Mouse (Mus musculus) gastrocnemius, postnatal 25 days (tissue): ENCODE results near the gene Wdr45. TPM values are rescaled to one million over a fixed set of nuclear protein-coding genes. Genes with fewer than 3 reads are reported as not detected.
"Not testable (repeated sequence)": the region's sequence is repeated elsewhere in the genome, so short reads cannot be mapped to it uniquely, and the experiment has no call there.

Experiments
- DNase-seq: peaks from one replicate; pipeline ENCODE4 v3.0.0; 2022
- long read RNA-seq, 2 experiments: library from polyadenylated mRNA; stranded (forward); transcript quantifications; one replicate each; pipeline ENCODE4 v2.0.0; 2021
- total RNA-seq, 2 experiments: library from RNA; stranded (reverse); gene quantifications; 1 replicate in 1 of 2; 2 replicates in 1 of 2; pipeline ENCODE4 v1.2.3; 2021

Gene Wdr45
- total RNA-seq, result 10 to 100 TPM; 21.8 to 27.6 TPM
- long read RNA-seq, experiment 1, transcript Wdr45-201 (11 exons, 1,609 nt), result major isoform, 7 of 15 reads
- long read RNA-seq, experiment 1, partial matches to known transcripts, result 2 of 15 reads
- long read RNA-seq, experiment 1, other reads (novel, unspliced or antisense), result 4 of 15 reads
- long read RNA-seq, experiment 2, transcript Wdr45-201 (11 exons, 1,609 nt), result major isoform, 9 of 18 reads
- long read RNA-seq, experiment 2, partial matches to known transcripts, result 2 of 18 reads
- long read RNA-seq, experiment 2, other reads (novel, unspliced or antisense), result 6 of 18 reads

DNA sequence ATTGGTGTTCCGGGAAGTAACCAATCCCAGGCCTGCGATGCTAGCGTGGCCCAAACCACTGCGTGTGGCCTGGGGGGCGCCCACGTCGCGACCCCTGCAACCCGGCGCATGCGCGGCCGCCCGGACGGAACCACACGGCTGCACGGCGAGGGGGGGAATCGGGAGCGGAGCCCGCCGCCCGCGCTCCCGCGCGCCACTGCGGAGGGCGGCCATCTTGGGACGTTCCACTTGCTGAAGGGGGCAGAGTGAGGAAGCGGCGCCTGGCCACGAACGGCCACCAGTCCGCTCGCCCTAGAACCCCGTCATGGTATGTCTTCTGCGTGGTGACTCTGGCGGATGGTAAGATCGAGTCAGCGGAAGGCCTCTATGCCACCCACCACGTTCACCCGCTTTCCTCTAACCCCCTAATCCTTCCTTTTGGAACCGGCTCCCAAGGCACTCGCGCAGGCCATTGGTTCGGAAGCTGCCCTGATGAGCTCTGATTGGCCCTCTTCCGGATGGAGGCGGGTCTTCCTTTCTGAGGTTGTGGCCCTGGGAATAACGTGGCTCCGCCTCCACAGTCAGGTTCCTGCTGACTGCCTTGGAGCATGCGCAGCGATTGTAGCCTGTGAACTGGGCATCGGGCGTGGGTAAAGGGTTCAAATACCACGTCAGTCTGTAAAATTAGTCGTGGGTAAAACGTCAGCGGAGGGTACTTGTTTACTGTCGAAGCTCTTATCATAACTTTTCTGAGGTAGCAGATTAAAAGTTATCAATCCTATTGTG, at the start of gene Wdr45:
TSS of gene Wdr45 (plus strand) at position 199 of the 765 bp plus-strand sequence.
- peak; percentile 95 for DNase-seq

DNA sequence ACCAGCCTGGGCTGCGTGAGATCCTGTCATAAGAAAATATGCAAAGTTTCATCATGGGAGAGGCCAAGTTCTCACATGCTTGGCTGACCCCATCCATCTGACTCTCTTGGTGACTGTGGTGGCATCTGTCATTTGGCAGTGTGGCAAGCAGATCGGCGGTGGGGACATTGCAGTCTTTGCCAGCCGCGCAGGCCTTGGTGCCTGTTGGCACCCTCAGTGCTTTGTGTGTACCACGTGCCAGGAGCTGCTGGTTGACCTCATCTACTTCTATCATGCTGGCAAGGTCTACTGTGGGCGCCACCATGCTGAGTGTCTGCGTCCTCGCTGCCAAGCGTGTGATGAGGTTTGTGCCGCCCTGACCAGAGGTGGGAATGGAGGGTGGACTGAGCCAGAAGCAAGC, 49.3 kb upstream of the Wdr45 start:
- no peak for DNase-seq

DNA sequence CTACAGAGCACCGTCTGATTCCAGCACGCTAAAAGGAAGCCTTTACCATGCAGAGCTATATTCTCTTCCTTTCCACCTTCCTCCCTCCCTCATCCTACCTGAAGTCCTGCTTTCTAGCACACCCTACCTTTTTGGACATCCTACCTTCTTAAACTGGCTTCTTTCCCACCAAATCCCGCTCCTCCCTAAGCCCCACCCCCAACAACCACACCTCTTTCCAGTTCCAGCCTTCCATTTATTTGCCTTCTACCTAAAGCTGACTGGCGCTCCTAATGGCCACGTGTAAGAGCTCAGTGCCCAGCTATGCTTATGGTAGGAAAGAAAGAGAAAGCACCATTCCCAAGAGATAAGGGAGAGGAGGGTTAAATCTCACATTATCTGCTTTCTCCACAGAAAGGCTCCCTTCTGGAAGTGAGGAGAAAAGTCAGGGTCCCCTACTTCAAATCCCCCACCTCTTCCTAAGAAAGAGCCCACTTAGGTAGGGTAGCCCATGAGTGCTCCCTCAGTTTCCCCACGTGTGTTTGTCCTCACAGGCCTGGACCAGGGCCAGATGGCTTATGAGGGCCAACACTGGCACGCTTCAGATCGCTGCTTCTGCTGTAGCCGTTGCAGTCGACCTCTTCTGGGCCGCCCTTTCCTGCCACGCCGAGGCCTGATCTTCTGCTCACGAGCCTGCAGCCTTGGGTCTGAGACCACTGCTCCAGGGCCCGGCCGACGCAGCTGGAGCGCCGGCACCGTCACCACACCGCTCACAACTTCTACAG, 48.2 kb upstream of the Wdr45 start:
- no peak for DNase-seq

DNA sequence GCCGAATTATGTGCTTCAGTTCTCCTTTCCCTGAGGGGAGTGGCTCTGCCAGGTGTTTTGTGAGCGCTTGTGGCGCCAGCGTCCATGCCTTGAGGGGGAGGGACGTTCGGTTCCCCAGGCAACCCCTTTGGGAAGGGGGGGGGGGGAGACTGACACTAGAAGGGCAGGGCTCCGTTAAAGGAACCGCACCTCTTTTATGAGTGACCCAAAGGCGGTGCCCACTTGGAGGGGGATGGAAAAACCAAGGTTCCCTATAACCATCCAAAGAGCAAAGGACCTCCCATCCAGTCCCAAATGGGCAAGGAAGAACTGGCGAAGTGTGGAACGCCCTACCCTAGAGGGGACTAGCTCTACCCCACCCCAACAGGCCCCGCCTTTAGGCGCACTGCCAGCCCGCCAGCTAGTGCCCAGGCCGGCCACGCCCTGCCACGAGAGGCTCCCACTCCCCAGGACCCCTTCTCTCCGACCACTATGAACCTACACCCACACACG, 43.7 kb upstream of the Wdr45 start:
- DNase-seq, result peak; percentile 75

DNA sequence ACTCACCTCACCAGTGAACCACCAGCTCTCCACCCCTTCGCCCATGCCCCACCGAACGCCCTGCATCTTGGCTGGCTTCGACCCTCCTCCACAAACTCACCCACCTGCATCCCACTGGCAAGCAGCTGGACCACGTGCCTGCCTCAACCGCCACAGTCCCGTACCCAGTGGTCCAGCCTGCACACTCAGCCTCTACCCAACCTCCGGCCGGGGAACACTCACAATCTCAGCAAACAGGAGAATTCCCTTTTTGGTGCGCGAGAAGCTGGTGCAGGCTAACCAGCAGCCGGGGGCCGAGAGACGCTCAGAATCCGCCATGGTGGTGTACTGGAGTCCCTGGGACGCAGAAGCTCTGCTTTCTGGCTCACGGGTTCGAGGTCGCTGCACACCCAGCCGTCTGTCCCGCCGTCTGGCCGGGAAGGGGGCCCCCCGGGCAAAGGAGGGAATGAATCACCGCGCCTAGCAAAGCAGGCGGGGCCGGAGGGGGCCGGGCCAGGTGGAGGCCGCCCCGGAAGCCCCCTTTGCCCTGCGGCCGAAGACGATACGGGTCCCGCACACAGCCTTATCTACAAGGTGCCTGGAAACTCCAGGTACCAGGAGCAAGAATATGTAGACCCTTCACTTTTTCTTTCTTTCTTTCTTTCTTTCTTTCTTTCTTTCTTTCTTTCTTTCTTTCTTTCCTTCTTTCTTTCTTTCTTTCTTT, 43.1 kb upstream of the Wdr45 start, which contains the start of gene Plp2:
TSS of gene Plp2 (minus strand) at position 470 of the 703 bp plus-strand sequence.
- DNase-seq, result peak; percentile 58

DNA sequence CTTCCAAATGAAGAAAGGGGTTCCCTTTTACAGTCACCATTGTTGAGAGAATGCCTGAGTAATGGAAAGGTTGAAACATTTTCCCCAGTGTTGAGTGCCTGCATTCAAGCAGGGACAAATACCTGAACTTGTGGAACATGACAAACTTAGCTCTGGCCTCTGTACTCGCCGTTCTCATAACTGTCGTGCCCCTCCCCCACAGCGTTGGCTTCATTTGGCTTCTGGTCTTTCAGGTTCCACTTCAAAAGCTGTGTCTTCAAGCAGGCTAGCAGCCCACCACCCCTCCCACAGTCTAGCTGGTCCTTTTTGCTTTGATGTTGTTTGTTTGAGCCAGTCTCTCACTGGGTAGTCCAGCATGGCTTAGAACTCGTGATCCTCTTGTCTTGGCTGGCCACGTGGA, 41.4 kb upstream of the Wdr45 start:
- DNase-seq, result no peak

DNA sequence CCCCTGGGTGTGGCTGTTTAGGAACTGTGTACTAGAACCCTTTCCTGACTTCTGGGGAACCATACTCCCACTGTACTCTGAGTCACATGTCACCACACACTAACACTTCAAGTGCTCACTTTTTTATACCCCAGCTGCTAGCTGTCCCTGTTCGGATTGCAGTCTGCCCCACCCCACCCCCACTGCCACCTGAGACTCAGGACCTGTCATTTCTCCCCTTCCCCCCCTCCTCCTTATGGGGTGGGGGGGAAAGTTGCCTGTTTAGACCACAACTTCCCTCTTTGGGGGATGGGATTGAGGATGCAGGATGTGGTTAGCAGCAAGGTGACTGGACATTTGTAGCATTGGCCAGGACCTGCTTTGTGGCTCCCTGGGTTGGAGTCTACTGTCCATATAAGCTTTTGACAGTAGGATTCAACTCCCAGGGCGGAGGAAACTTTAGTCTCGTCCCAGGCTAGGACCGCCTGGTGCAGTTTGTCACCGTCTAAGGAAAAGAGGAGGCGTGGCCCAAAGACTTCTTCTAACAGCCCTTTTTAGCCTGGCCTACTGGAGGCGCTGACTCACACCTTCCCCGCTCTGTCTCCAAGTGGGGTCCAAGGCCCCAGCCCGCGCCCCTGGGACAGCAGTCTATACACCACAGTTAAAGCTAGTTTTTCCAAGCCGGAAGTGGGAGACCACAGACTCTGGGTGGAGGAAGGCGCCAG, 40.4 kb upstream of the Wdr45 start:
- DNase-seq, result peak; percentile 26

DNA sequence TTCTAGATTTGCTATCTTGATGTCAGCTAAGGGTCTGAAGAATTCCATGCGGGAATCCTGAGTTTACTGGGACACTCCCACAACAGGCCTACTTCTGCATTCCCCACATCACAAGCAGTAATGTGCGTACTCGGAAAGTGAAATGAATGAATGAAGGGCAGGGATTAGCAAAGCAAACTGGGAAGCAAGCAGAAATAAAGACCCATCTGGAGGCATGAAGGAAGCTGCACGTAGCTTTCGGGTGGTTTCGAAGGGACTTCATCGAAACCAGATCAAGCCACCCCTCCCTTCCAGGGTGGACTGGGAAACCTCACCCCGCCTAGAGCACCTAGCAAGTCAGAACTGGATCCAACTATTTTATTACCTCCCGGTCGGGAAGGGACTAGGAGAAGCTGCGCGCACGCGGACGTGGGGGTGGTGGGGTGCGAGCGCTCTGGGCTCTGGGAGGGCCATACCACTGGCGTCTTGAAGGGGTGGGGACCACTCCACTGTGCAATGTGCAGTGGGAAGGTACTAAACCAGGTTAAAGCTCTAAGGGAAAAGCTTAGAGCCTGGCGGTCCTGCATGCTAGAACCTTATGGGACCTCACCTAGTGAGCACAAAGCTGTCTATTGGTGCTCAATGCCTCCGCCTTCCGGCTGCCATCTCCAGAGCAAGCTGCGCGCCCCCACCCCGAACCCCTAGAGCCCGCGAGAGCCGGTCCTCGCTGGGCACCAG, 39.7 kb upstream of the Wdr45 start:
- DNase-seq, result no peak

DNA sequence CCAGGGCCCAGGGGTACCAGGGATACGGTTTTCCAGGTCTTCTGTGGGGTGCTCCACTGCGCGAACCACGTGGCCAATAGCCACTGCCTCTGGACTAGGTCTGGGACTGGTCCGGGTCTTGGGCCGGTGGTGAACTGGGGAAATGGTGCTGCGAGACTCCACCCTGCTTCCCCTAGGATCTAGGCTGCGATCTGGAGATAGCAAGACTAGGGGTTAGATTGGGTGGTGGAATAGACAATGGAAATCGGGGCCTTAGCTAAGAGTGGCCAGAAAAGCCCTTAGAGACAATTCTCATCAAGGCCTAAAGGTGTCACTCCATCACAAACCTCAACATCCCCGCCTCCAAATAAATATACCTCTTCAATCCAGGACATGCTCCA, 39.1 kb upstream of the Wdr45 start:
- DNase-seq, result no peak

DNA sequence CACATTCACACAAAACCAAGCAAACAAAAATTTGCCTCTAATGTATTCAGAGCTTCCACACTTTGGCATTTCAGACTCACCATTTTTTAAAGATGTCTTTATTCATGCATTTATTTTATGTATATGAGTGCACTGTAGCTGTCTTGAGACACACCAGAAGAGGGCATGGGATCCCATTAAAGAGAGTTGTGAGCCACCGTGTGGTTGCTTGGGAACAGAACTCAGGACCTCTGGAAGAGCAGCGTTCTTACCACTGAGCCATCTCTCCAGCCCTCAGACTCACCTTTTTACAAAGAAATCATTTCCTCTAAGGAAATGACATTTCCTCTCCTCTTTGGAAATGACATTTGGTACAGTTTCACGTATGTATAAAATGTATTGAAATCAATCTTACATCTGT, 35.1 kb upstream of the Wdr45 start:
- DNase-seq, result no peak

DNA sequence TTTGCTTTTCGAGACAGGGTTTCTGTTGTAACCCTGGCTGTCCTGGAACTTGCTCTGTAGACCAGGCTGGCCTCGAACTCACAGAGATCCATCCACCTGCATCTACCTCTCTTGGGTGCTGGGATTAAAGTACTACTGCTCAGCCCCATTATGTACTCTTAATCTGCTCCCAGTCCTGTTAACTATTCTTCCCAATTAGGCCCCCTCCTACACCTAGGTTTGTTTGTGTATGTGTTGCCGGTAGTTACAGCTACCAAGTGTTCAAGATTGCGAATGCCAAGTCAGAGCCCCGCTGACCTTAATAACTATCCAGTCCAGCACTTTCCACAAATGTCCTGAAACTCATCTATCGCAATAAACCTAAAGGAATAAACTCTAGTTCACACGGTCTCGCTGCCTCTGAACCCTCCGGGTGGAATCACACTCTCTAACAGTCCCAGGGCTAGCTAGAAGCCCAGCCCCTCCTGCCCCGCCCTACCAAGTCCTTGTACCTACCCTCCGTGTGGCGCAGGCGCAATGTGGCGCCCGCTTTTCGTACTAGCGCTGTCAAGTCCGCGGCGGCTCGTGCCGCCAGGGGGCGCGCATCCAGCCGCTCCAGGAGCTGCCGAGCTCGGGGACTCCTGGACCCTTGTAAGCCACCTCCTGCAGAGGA, 34.6 kb upstream of the Wdr45 start:
- DNase-seq, result peak; percentile 87

DNA sequence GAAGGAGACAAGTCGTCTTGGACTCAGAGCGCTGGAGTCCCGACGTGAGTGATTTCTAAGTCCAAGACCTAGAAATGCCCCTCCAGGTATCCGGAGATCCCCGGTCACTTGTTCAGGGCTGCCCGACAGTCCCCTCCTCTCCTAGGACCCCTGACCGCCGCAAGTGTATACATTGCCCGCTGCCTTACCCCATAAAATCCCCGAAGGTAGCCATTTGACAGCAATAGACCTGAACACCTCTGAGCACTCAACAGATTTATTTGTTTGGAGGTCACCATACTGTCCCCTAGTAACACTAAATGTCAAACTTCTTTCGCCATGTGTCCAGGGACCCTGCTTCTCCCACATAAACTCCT, 34.1 kb upstream of the Wdr45 start:
- no peak for DNase-seq

DNA sequence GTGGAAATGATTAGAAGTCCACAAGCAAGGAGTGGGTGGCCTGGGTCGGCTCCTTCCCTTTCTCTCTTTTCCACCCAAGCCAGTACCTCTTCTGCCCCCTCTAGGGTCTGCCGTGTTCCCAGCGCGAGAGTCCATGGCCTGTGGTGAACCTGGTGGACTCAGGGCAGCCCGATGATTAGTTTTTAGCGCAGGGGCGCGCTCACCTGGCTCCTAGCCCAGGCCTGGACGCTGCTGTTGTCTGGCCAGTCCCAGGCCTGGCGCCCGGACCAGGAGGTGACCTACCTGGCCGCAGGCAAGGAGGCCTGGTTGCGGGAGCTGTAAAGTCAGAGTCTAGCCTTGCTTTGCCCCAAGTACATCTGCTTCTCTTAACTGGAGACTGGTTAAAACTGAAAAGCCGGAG, 33.3 kb upstream of the Wdr45 start, which contains the start of gene Magix:
TSS of gene Magix (minus strand) at position 388 of the 400 bp plus-strand sequence.
- peak; percentile 41 for DNase-seq

DNA sequence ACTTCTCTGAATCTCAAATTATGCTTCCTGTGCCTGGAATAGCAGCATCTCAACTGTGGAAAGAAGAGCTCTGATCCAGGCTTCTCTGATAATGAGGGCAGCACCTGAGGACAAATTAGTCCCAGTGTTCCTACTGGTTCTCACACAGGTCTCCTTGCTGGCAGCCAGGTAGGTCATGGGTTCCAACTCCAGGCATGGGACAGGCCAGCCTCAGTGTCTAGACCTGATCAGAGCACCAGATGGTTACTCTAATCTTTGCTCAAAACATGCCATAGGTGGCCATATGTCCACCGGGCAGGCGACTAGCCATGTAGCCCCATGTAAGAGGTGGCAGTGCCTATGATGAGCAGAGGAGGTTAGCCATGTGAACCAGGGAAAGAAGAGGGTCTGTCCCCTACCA, 25.8 kb upstream of the Wdr45 start:
- DNase-seq, result no peak

DNA sequence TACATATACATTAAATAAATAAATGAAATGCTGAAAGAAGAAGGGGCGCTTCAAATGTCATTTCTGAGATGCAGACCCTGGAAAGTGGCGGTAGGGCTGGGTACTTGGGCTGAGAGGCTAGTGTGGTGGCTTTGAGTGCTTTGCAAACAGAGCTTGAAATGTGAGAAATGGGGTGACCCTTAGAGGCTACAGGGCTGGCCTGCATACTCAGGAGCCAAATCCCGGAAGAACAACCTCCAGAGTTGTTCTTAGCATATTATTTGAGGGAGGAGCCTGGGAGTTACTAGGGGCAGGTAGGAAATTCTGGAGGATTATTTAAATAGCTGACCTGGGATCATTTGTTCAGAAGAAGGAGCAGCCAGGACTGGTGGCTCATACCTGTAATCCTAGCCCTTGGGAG, 23.6 kb upstream of the Wdr45 start:
- DNase-seq, result no peak

DNA sequence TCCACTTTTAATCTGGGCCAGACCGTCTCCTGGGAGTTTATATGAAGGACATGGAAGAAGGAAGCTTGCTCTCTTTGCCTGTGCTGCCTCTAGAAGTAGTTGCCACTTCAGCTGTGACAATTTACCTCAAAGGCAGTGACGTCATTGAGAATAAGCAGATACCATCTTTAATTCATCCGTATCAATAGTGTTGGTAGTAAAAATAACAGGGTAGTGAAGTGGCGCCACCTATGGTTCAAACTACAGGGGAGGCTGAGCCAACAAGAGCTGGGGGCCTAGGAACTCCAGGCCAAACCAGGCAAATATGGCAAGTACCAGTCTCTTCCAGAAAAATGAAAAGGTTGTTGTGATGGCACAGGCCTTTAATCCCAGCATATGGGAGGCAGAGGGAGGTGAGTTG, 21.3 kb upstream of the Wdr45 start:
- no peak for DNase-seq

DNA sequence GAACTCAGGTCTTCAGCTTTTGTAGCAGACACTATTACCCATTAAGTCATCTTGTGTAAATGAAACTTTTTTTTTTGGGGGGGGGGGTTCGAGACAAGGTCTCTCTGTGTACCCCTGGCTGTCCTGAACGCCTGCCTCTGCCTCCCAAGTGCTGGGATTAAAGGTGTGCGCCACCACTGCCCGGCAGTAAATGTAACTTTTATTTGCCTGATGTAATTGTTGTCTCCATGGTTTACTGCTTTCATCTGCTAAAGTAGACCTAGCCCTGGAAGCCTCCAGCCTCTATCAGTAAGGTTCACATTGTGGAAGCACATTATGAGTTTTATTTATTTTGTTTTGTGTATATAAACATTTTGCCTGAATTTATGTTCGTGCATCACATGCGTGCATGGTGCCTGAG, 17.6 kb upstream of the Wdr45 start:
- no peak for DNase-seq

DNA sequence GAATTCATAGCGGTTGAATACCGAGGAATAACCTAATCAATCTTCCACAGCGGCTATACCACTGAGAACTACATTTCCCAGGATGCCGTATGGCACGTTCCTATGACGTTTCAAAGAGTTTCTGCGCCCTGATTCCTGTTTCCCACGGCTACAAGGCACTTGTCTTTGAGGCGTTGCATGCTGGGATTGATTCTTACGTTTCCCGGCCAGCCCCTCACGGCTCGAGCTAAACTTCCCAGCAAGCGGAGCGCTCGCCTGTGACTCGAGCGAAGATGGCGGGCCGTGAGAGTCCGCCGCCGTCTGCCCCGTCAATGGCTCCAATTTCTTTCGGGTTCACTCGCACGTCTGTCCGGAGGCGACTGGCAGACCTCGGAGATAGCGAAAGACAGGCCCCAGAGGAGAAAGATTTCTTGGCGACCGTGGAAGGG, 17.2 kb upstream of the Wdr45 start, which contains the start of gene Gpkow:
TSS of gene Gpkow (plus strand) at position 178 of the 428 bp plus-strand sequence.
- peak; percentile 83 for DNase-seq

DNA sequence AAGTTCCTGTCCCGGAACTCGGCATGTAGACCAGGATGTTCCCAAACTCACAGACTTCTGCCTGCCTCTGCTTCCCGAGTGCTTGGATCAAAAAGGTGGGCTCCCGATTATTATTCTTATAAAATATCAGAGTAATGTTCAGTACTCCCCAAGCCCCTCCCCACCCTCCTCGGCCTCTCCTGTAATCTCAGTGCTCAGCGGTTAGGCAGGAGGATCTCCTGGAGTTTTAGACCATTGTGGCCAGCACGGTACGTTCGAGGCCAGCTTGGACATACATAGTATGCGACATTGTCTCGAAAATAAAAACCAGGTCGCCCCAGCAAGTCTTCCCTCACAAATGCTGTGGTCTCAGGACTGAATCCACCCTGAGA, 384 bp upstream of the Wdr45 start:
- not testable (repeated sequence) for DNase-seq

DNA sequence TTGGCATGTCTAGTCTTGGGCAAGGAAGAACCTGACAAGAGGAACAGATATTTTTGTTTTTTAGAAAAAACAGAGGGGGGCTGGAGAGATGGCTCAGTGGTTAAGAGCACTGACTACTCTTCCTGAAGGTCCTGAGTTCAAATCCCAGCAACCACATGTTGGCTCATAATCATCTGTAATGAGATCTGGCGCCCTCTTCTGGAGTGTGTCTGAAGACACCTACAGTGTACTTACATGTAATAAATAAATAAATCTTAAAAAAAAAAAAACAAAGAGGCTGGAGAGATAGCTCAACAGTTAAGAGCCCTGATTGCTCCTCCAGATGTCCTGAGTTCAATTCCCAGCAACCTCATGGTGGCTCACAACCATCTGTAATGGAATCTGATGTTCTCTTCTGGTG, 1.9 kb downstream of the Wdr45 start:
- DNase-seq, result not testable (repeated sequence)
